Mouse (Mus musculus) kidney, embryonic 16.5 days (tissue): ENCODE data around the gene Tomm70a. TPM values are rescaled to one million over a fixed set of nuclear protein-coding genes. Genes with fewer than 3 reads are reported as not detected.

Experiments
- ATAC-seq: fragments of 200-750 bp; cut with Nextera tagmentation; 2 replicates; pipeline ENCODE4 v1.8.0; 2017; ENCODE audit warnings: moderate TSS enrichment; ENCODE audit not compliant: low FRiP score, low TSS enrichment
- H3K27ac ChIP-seq: fragments of 300-500 bp; sonication (generic); 2 replicates; pipeline ENCODE4 v1.5.1; 2014; ENCODE audit warnings: low read length
- H3K27me3 ChIP-seq: fragments of 300-500 bp; sonication (generic); 2 replicates; pipeline ENCODE4 v1.6.1; 2014; ENCODE audit warnings: low read length, control low read depth, mixed read lengths; ENCODE audit not compliant: insufficient read depth
- H3K36me3 ChIP-seq: fragments of 300-500 bp; sonication (generic); 2 replicates; pipeline ENCODE4 v1.6.1; 2014; ENCODE audit warnings: low read length, control low read depth, mixed read lengths; ENCODE audit not compliant: insufficient read depth
- H3K4me1 ChIP-seq: fragments of 300-500 bp; sonication (generic); 2 replicates; pipeline ENCODE4 v1.6.1; 2014; ENCODE audit warnings: low read length, control low read depth, mixed read lengths; ENCODE audit not compliant: insufficient read depth
- H3K4me2 ChIP-seq: fragments of 300-500 bp; sonication (generic); replicated peaks from 2 replicates; pipeline ENCODE4 v1.6.1; 2014; ENCODE audit warnings: low read depth, low read length
- H3K4me3 ChIP-seq: fragments of 300-500 bp; sonication (generic); 2 replicates; pipeline ENCODE4 v1.5.1; 2014; ENCODE audit warnings: mild to moderate bottlenecking, low read length
- H3K9ac ChIP-seq: fragments of 300-500 bp; sonication (generic); replicated peaks from 2 replicates; pipeline ENCODE4 v1.6.1; 2014; ENCODE audit warnings: low read length
- H3K9me3 ChIP-seq: fragments of 300-500 bp; sonication (generic); 2 replicates; pipeline ENCODE4 v1.6.1; 2016; ENCODE audit warnings: low read length, control low read depth
- WGBS: fragments of 180-500 bp; shearing (Covaris S2); extraction: QIAGEN DNeasy Blood & Tissue Kit; methylation state at CpG from one replicate; pipeline ENCODE4 v1.1.7; 2014; 5-methylcytosine and 5-hydroxymethylcytosine counted together
- polyA plus RNA-seq: library from polyadenylated mRNA; unstranded; fragments of >200 nt; fragmentation: Nextera tagmentation; extraction: Ambion mirVana; gene quantifications from 2 replicates; pipeline ENCODE4 v1.2.1, GENCODE M21; 2015

The Tomm70a gene
- polyA plus RNA-seq, 1 experiment from 2014 or later = 39.2 TPM

- 95% methylated on average over 6 of the region's 6 CpGs for WGBS
- no peak for ATAC-seq
Observed at GRCm38 (mm10) chr16:57133611-57134010, 12.1 kb downstream of the Tomm70a start.

GRCm38 (mm10) chr16:57144741-57145140 is 23.2 kb downstream of the Tomm70a start:
- ATAC-seq = no peak
- Histone ChIP-seq H3K27ac (no peak overlapping the region), H3K4me1 (no peaks in the 10 kb centered on the region), H3K4me2 (no peak overlapping the region), H3K27me3 (no peaks in the 10 kb centered on the region), H3K4me3 (no peak overlapping the region), H3K9ac (no peak overlapping the region), H3K36me3 (peaks cover 46% of the 10 kb centered on the region), H3K9me3 (no peaks in the 10 kb centered on the region)
- 89% methylated on average over 5 of the region's 5 CpGs for WGBS

More at GRCm38 (mm10) chr16:57133611-57134010, 12.1 kb downstream of the Tomm70a start:
- Histone ChIP-seq H3K9me3 (no peaks in the 10 kb centered on the region), H3K4me1 (peaks cover 8% of the 10 kb centered on the region), H3K4me3 (no peak overlapping the region), H3K27ac (no peak overlapping the region), H3K9ac (no peak overlapping the region), H3K36me3 (peaks cover 23% of the 10 kb centered on the region), H3K27me3 (no peaks in the 10 kb centered on the region), H3K4me2 (no peak overlapping the region)

GRCm38 (mm10) chr16:57151437-57151836 is 29.9 kb downstream of the Tomm70a start:
- Histone ChIP-seq H3K36me3 (peaks cover 40% of the 10 kb centered on the region), H3K9ac (no peak overlapping the region), H3K27me3 (no peaks in the 10 kb centered on the region), H3K4me3 (no peak overlapping the region), H3K4me2 (no peak overlapping the region), H3K27ac (no peak overlapping the region), H3K9me3 (no peaks in the 10 kb centered on the region), H3K4me1 (no peaks in the 10 kb centered on the region)
- ATAC-seq = no peak
- WGBS = 94% methylated on average over 4 of the region's 4 CpGs

- Histone ChIP-seq H3K27me3 (no peaks in the 10 kb centered on the region), H3K4me2 (no peak overlapping the region), H3K36me3 (peaks cover 50% of the 10 kb centered on the region), H3K4me1 (no peaks in the 10 kb centered on the region), H3K27ac (no peak overlapping the region), H3K9me3 (no peaks in the 10 kb centered on the region), H3K9ac (no peak overlapping the region), H3K4me3 (no peak overlapping the region)
- no peak for ATAC-seq
Observed at GRCm38 (mm10) chr16:57155899-57156298, 34.4 kb downstream of the Tomm70a start.

- no peak for ATAC-seq
- H3K4me1 ChIP-seq = no peaks in the 10 kb centered on the region
- no peak overlapping the region for H3K9ac ChIP-seq
- H3K27me3 ChIP-seq = no peaks in the 10 kb centered on the region
- WGBS = 90% methylated on average over 4 of the region's 4 CpGs
- H3K4me3 ChIP-seq = no peak overlapping the region
- no peaks in the 10 kb centered on the region for H3K9me3 ChIP-seq
- H3K27ac ChIP-seq = no peak overlapping the region
- H3K4me2 ChIP-seq = no peak overlapping the region
- peaks cover 53% of the 10 kb centered on the region for H3K36me3 ChIP-seq
Observed at GRCm38 (mm10) chr16:57157076-57157475, 35.6 kb downstream of the Tomm70a start.

GRCm38 (mm10) chr16:57157728-57158127 is 36.2 kb downstream of the Tomm70a start:
- Histone ChIP-seq H3K27ac (no peak overlapping the region), H3K27me3 (no peaks in the 10 kb centered on the region), H3K9me3 (no peaks in the 10 kb centered on the region), H3K4me3 (no peak overlapping the region), H3K4me1 (no peaks in the 10 kb centered on the region), H3K9ac (no peak overlapping the region), H3K36me3 (peaks cover 49% of the 10 kb centered on the region), H3K4me2 (no peak overlapping the region)
- WGBS = 76% methylated on average over 4 of the region's 4 CpGs
- 0 out of 2 replicates have a peak, but pooled peaks have one; percentile 39 for ATAC-seq

- Histone ChIP-seq H3K4me1 (no peaks in the 10 kb centered on the region), H3K9ac (no peak overlapping the region), H3K9me3 (no peaks in the 10 kb centered on the region), H3K4me2 (no peak overlapping the region), H3K27ac (no peak overlapping the region), H3K36me3 (peaks cover 47% of the 10 kb centered on the region), H3K4me3 (no peak overlapping the region), H3K27me3 (no peaks in the 10 kb centered on the region)
- WGBS = 68% methylated on average over 7 of the region's 7 CpGs
- no peak for ATAC-seq
Observed at GRCm38 (mm10) chr16:57159835-57160234, 38.3 kb downstream of the Tomm70a start.

GRCm38 (mm10) chr16:57162841-57163240 is 41.3 kb downstream of the Tomm70a start:
- Histone ChIP-seq H3K9me3 (no peaks in the 10 kb centered on the region), H3K4me3 (no peak overlapping the region), H3K4me1 (peaks cover 13% of the 10 kb centered on the region), H3K4me2 (no peak overlapping the region), H3K27me3 (no peaks in the 10 kb centered on the region), H3K36me3 (peaks cover 27% of the 10 kb centered on the region), H3K9ac (no peak overlapping the region), H3K27ac (0 out of 2 replicates have a peak overlapping the region, but pooled peaks have one; percentile 11)
- 93% methylated on average over 5 of the region's 5 CpGs for WGBS
- no peak for ATAC-seq

- ATAC-seq = no peak
- peaks cover 13% of the 10 kb centered on the region for H3K4me1 ChIP-seq
- no peak overlapping the region for H3K9ac ChIP-seq
- H3K27me3 ChIP-seq = no peaks in the 10 kb centered on the region
- no peak overlapping the region; the same call in 1 of the 2 replicates for H3K27ac ChIP-seq
- no peaks in the 10 kb centered on the region for H3K9me3 ChIP-seq
- no peak overlapping the region for H3K4me2 ChIP-seq
- H3K4me3 ChIP-seq = no peak overlapping the region
- WGBS = 80% methylated on average over 1 of the region's 1 CpGs
- peaks cover 18% of the 10 kb centered on the region for H3K36me3 ChIP-seq
Observed at GRCm38 (mm10) chr16:57163694-57164093, 42.2 kb downstream of the Tomm70a start.

- 97% methylated on average over 5 of the region's 5 CpGs for whole genome bisulfite sequencing
- Histone ChIP-seq H3K9me3 (no peaks in the 10 kb centered on the region), H3K36me3 (peaks cover 13% of the 10 kb centered on the region), H3K4me1 (peaks cover 13% of the 10 kb centered on the region), H3K27ac (no peak overlapping the region), H3K27me3 (no peaks in the 10 kb centered on the region), H3K4me2 (no peak overlapping the region), H3K9ac (no peak overlapping the region), H3K4me3 (no peak overlapping the region)
- ATAC-seq = no peak
Observed at GRCm38 (mm10) chr16:57165157-57165556, 43.7 kb downstream of the Tomm70a start.
